20 mouse cellular contexts compared by ENCODE assay signal in the genomic region with DNA sequence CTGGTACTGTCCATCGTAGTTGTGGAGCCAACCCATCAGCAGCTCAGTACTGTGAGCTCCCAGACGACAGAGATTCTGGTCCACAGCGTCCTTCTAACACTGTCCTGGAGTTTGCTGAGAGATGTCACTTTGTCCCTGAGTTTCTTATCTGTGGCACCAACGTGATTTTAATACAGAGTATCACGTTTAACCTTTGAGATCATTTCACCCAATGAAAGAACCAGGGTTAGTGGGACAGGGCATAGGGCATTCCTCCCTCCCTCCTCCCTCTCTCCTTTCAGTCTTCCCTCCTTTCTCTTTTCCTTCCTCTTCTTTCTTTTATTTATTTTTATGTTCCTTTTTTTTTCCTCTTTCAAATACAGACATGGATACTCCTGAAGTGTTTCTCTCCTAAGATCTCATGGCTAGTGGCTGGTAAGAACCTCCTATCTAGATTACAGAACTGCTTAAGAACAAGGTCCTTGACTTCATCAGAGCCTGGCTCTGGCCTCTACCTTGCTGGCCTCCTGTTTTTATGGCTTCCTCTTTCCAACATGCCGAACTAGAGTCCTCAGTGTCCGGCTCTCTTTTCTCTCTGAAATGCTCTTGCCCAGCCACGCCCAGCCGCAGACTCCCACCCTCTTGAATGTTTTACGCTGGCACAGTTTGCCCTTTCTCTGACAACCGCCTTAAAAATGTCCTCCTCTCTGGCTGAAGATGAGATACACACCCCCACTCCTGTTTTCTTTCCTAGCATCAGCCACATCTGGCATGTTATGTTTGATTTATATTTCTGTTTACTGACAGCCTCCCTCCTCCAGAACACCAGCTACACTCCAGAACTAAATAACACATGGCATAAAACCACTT.
DNase-seq lines count a peak whose midpoint lies in the region; ATAC-seq lines count a peak whose summit lies in the region.
"Had no signal": no experiment of that assay in that cellular context is flagged by ENCODE, and none has a peak within 500 bp of the region (broad histone marks: within the 10 kb centered on the region; RNA-seq: fewer than 3 reads in every experiment).

No protein-coding gene starts in this region.

- no peak for ATAC-seq in forebrain, embryonic 12.5 days (ENCODE audit: low FRiP score)
- ATAC-seq in forebrain, embryonic 11.5 days (replicated peaks; ENCODE audit: low FRiP score): no peak
- peak; percentile 62 for ATAC-seq in intestine, embryonic 16.5 days
- ATAC-seq: CD4-positive, CD25-positive, alpha-beta regulatory T cell, adult 4 months; forebrain, embryonic 13.5 days had no signal

- H3K9me3 ChIP-seq in forebrain, embryonic 12.5 days: no peaks in the 10 kb centered on the region
- H3K9me3 ChIP-seq in forebrain, embryonic 11.5 days (ENCODE audit: control insufficient read depth, low read length): no peaks in the 10 kb centered on the region
- H3K9me3 ChIP-seq in intestine, embryonic 16.5 days (ENCODE audit: control insufficient read depth, low read length): no peaks in the 10 kb centered on the region
- H3K9me3 ChIP-seq: forebrain, embryonic 13.5 days; limb, embryonic 13.5 days; midbrain, embryonic 12.5 days had no signal

- no peaks in the 10 kb centered on the region for H3K36me3 ChIP-seq in forebrain, embryonic 12.5 days (replicated peaks)
- H3K36me3 ChIP-seq in forebrain, embryonic 11.5 days (ENCODE audit: control insufficient read depth, insufficient read depth, low read length): no peaks in the 10 kb centered on the region
- no peaks in the 10 kb centered on the region for H3K36me3 ChIP-seq in intestine, embryonic 16.5 days (ENCODE audit: control insufficient read depth, insufficient read depth, low read length)
- H3K36me3 ChIP-seq: limb, embryonic 13.5 days; midbrain, embryonic 12.5 days had no signal

- H3K4me2 ChIP-seq in forebrain, embryonic 12.5 days: no peak overlapping the region
- no peak overlapping the region for H3K4me2 ChIP-seq in forebrain, embryonic 11.5 days (ENCODE audit: low read depth, low read length, severe bottlenecking)
- peak overlapping the region; percentile 33; the same call in 1 of the 2 replicates for H3K4me2 ChIP-seq in intestine, embryonic 16.5 days (ENCODE audit: low read depth, low read length)
- H3K4me2 ChIP-seq: forebrain, embryonic 13.5 days; heart, embryonic 11.5 days; limb, embryonic 13.5 days; lung, embryonic 14.5 days; midbrain, embryonic 12.5 days had no signal

- H3K4me3 ChIP-seq in forebrain, embryonic 12.5 days (replicated peaks): no peak overlapping the region
- no peak overlapping the region for H3K4me3 ChIP-seq in forebrain, embryonic 11.5 days (ENCODE audit: low read depth, low read length)
- peak overlapping the region; percentile 5; the same call in 1 of the 2 replicates for H3K4me3 ChIP-seq in intestine, embryonic 16.5 days (ENCODE audit: low read length)
- H3K4me3 ChIP-seq: forebrain, embryonic 13.5 days; limb, embryonic 13.5 days; midbrain, embryonic 12.5 days had no signal

- H3K9ac ChIP-seq in forebrain, embryonic 12.5 days: no peak overlapping the region
- no peak overlapping the region for H3K9ac ChIP-seq in forebrain, embryonic 11.5 days (ENCODE audit: low read length)
- 0 out of 2 replicates have a peak overlapping the region, but pooled peaks have one; percentile 26 for H3K9ac ChIP-seq in intestine, embryonic 16.5 days (ENCODE audit: low read depth, low read length)
- H3K9ac ChIP-seq: forebrain, embryonic 13.5 days; limb, embryonic 13.5 days; liver, embryonic 14.5 days; lung, embryonic 14.5 days; midbrain, embryonic 12.5 days had no signal

- H3K4me1 ChIP-seq in forebrain, embryonic 12.5 days: peaks cover 29% of the 10 kb centered on the region
- H3K4me1 ChIP-seq in forebrain, embryonic 11.5 days (replicated peaks; ENCODE audit: control insufficient read depth, insufficient read depth, low read length): peaks cover 5% of the 10 kb centered on the region; the same call in 1 of the 2 replicates
- H3K4me1 ChIP-seq in intestine, embryonic 16.5 days (ENCODE audit: control insufficient read depth, insufficient read depth, low read length): peaks cover 16% of the 10 kb centered on the region

- H3K27me3 ChIP-seq in forebrain, embryonic 12.5 days: no peaks in the 10 kb centered on the region
- no peaks in the 10 kb centered on the region for H3K27me3 ChIP-seq in forebrain, embryonic 11.5 days (ENCODE audit: control insufficient read depth, insufficient read depth, low read length)
- no peaks in the 10 kb centered on the region for H3K27me3 ChIP-seq in intestine, embryonic 16.5 days (replicated peaks; ENCODE audit: control insufficient read depth, insufficient read depth, low read length)
- H3K27me3 ChIP-seq: forebrain, embryonic 13.5 days; limb, embryonic 13.5 days; midbrain, embryonic 12.5 days had no signal

- H3K27ac ChIP-seq in forebrain, embryonic 12.5 days: 0 out of 2 replicates have a peak overlapping the region, but pooled peaks have one; percentile 46
- H3K27ac ChIP-seq in forebrain, embryonic 11.5 days (ENCODE audit: low read depth, low read length): no peak overlapping the region
- peak overlapping the region; percentile 82 for H3K27ac ChIP-seq in intestine, embryonic 16.5 days (ENCODE audit: low read length)
- H3K27ac ChIP-seq: forebrain, embryonic 13.5 days; limb, embryonic 13.5 days; liver, embryonic 14.5 days; midbrain, embryonic 12.5 days had no signal

- 87% methylated on average over 11 of the region's 11 CpGs for WGBS in forebrain, embryonic 12.5 days
- WGBS in forebrain, embryonic 11.5 days: 86% methylated on average over 11 of the region's 11 CpGs
- WGBS in intestine, embryonic 16.5 days: 48% methylated on average over 11 of the region's 11 CpGs

- no peak for DNase-seq in forebrain, embryonic 11.5 days (ENCODE audit: low spot score)
- DNase-seq in kidney, postnatal 4 days: peak; percentile 12 to 27
- no peak for DNase-seq in kidney, adult 9 months
- DNase-seq in MN1 (ENCODE audit: low spot score): peak; percentile 45
- no peak for DNase-seq in frontal cortex, postnatal 36 days (ENCODE audit: low spot score in 2 of 2)
- DNase-seq: adrenal gland, postnatal 25 days; cerebellum, postnatal 10 days; gastrocnemius, postnatal 10 days; heart, postnatal 10 days; kidney, postnatal 14 days; right cerebral cortex, postnatal 14 days had no signal

Comparison
In these comparisons a context has a peak if more than half of its experiments do, and no peak if none do; other contexts are left out.
1. DNase-seq: peak in kidney, postnatal 4 days (2 of 2) and MN1 (single experiment); none in forebrain, embryonic 11.5 days (single experiment), kidney, adult 9 months (single experiment) and frontal cortex, postnatal 36 days (0 of 2).